Mouse (Mus musculus) heart, postnatal 0 days (tissue): ENCODE data around the gene Mxd4.

Experiments used
- CTCF ChIP-seq: IDR thresholded peaks from 2 replicates; pipeline ENCODE4 v1.5.1; 2016; ENCODE audit warnings: antibody characterized with exemption, control low read depth, low read depth
- EP300 ChIP-seq: IDR thresholded peaks from 2 replicates; pipeline ENCODE4 v1.6.1; 2016; ENCODE audit warnings: antibody characterized with exemption, low read depth

DNA sequence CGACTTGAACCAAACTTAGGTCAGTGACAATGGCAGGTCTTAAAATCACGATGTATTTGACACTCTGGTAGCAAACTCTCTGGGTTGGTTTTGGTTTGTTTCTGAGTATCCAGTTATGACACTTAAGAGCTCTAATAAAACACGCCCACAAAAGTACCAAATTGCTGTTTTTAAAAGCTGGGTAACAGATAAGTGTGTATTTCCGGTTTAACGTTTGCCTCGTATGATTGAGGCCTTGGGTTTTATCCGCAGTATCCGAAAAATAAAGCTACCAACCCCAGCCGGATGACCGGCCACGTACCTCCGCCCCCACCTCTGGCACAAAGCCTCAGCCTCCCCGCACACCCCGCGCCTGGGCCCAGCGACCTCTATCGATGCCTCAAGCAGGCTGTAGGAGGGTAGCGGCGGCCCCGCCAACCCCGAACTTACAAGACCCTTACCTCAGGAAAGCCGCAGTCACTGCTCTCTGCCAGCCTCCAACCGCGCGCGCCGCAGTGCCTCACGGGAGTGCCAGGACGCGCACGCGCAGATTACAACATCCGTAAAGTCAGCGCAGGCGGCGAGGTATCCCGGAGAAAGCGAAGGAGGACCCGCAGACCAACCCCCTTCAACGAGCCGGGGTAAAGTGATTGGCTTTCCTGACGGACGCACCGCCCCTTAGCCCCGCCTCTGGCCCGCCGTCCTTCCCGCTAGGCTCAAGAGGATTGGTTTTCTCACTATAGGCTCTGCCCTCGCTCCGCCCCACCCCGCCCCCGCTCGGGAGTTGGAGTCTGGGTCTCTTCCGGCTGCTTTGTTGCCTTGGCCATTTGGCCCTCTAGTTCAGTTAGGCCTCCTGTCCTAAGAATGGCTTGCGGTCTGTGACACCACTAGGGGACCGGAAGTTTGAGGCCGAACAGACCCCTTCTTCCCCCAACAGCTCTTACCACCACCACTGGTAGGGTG is 18.3 kb downstream of the Mxd4 start, which contains the start of the genes Poln and Haus3:
- TF ChIP-seq CTCF, result peak; percentile 9; the same call in 1 of the 2 replicates
- no peak for TF ChIP-seq EP300
